ENCODE assay signal across 8 mouse cellular contexts in the genomic region with DNA sequence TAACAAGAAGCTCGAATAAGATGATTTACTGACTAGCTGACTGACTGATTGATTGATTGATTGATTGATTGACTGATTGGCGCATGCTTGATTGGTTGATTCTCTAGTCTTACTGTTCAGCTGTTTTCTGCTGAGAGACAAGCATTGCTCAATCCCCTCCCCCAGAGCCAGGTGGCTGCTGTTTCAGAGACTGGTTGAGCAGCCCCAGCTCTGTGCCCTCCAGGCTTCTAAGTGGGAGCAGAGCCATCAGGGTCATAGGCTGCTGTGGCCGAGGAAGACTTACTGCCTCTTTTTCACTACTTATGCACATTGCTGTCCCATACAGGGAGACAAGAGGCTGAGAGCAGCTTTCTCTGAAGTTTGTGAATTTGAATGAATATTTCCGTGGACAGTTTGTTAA. TPM values are rescaled to one million over a fixed set of nuclear protein-coding genes. Genes with fewer than 3 reads are reported as not detected.
DNase-seq lines count a peak whose midpoint lies in the region; ATAC-seq and TF ChIP-seq lines count a peak whose summit lies in the region.
"Had no signal": no experiment of that assay in that cellular context is flagged by ENCODE, and none has a peak within 500 bp of the region (broad histone marks: within the 10 kb centered on the region; RNA-seq: fewer than 3 reads in every experiment).

No protein-coding gene starts in this region.

- peaks cover 7% of the 10 kb centered on the region; the same call in 1 of the 2 replicates for H3K4me1 ChIP-seq in lung, embryonic 14.5 days (ENCODE audit: insufficient read depth)
- H3K4me1 ChIP-seq in cortical plate, adult 2 months (ENCODE audit: control insufficient read depth, insufficient read depth, low read length) = no peaks in the 10 kb centered on the region
- no peaks in the 10 kb centered on the region; the same call in none of the 2 replicates for H3K4me1 ChIP-seq in hindbrain, embryonic 11.5 days (replicated peaks; ENCODE audit: control insufficient read depth, insufficient read depth, low read length)

- intact Hi-C loops in left cerebral cortex, postnatal 10 days (cut with DNase I) = loop anchor here (5.0 kb wide), 1 partner anchor 343 kb away; no protein-coding TSS in a partner anchor

- no peaks in the 10 kb centered on the region for H3K9me3 ChIP-seq in lung, embryonic 14.5 days (ENCODE audit: low read depth, low read length)
- H3K9me3 ChIP-seq in hindbrain, embryonic 11.5 days (ENCODE audit: control insufficient read depth, low read length) = no peaks in the 10 kb centered on the region

- peak; percentile 17 for DNase-seq in lung, embryonic 14.5 days
- no peak for DNase-seq in lung, postnatal 10 days
- peak; percentile 37 for DNase-seq in hindbrain, embryonic 11.5 days (ENCODE audit: low spot score)
- peak; percentile 34 for DNase-seq in neural tube, embryonic 10.5 days (ENCODE audit: extremely low spot score, low spot score)
- no peak for DNase-seq in spleen, postnatal 4 days (ENCODE audit: low spot score in 2 of 2)
- no peak for DNase-seq in left cerebral cortex, postnatal 10 days (ENCODE audit: extremely low spot score in 1 of 2, low spot score in 2 of 2)

- H3K4me2 ChIP-seq in lung, embryonic 14.5 days = peak overlapping the region; percentile 92
- no peak overlapping the region for H3K4me2 ChIP-seq in hindbrain, embryonic 11.5 days (replicated peaks; ENCODE audit: low read depth, low read length)

- no peaks in the 10 kb centered on the region for H3K36me3 ChIP-seq in lung, embryonic 14.5 days (ENCODE audit: insufficient read depth)
- H3K36me3 ChIP-seq in hindbrain, embryonic 11.5 days (ENCODE audit: control insufficient read depth, insufficient read depth, low read length) = no peaks in the 10 kb centered on the region

- TF ChIP-seq POLR2A in cortical plate, adult 2 months (IDR thresholded peaks at IDR 0.05; ENCODE audit: extremely low read depth, insufficient read depth, low read length) = no peak

- no peak overlapping the region for H3K27ac ChIP-seq in lung, embryonic 14.5 days (ENCODE audit: low read depth)
- H3K27ac ChIP-seq in cortical plate, adult 2 months (ENCODE audit: insufficient read depth, low read length) = no peak overlapping the region
- H3K27ac ChIP-seq in hindbrain, embryonic 11.5 days (ENCODE audit: low read depth, low read length) = no peak overlapping the region
- H3K27ac ChIP-seq: liver, embryonic 14.5 days had no signal

- H3K9ac ChIP-seq in lung, embryonic 14.5 days = no peak overlapping the region
- H3K9ac ChIP-seq in hindbrain, embryonic 11.5 days (ENCODE audit: low read depth, low read length) = no peak overlapping the region
- H3K9ac ChIP-seq: liver, embryonic 14.5 days had no signal

- no peak for TF ChIP-seq CTCF in lung, embryonic 14.5 days (IDR thresholded peaks at IDR 0.05; ENCODE audit: low read depth)
- TF ChIP-seq CTCF in cortical plate, adult 2 months (IDR thresholded peaks at IDR 0.05; ENCODE audit: extremely low read depth, insufficient read depth, low read length) = no peak

- H3K27me3 ChIP-seq in lung, embryonic 14.5 days (ENCODE audit: insufficient read depth, low read length) = peaks cover 12% of the 10 kb centered on the region; the same call in 1 of the 2 replicates
- H3K27me3 ChIP-seq in hindbrain, embryonic 11.5 days (ENCODE audit: control insufficient read depth, insufficient read depth, low read length) = peaks cover 13% of the 10 kb centered on the region; the same call in 1 of the 2 replicates

- 36% methylated on average over 4 of the region's 4 CpGs for WGBS in lung, embryonic 14.5 days
- 42% methylated on average over 4 of the region's 4 CpGs for WGBS in hindbrain, embryonic 11.5 days

- H3K4me3 ChIP-seq in lung, embryonic 14.5 days (ENCODE audit: low read depth, low read length) = no peak overlapping the region; the same call in 1 of the 2 replicates
- H3K4me3 ChIP-seq in cortical plate, adult 2 months (ENCODE audit: insufficient read depth, low read length) = peak overlapping the region; percentile 76; the same call in 1 of the 2 replicates
- H3K4me3 ChIP-seq in hindbrain, embryonic 11.5 days (ENCODE audit: low read depth, low read length) = no peak overlapping the region

- ATAC-seq in lung, embryonic 14.5 days (ENCODE audit: insufficient read depth) = no peak
- no peak for ATAC-seq in hindbrain, embryonic 11.5 days (ENCODE audit: low FRiP score)

RNA-seq across cellular contexts. Expression of gene Parm1, which starts 2.1 kb away (rescaled TPM):
- polyA plus RNA-seq in lung, embryonic 14.5 days (2014; fragmentation: Nextera tagmentation; extraction: Ambion mirVana) = 7.3 and 8.4 TPM in 2 replicates
- 19.8 and 21.2 TPM in 2 replicates for polyA plus RNA-seq in cortical plate, adult 2 months (2012; rRNA removed)
- polyA plus RNA-seq in hindbrain, embryonic 11.5 days (2014; fragmentation: Nextera tagmentation; extraction: Ambion mirVana) = 11.4 and 11.8 TPM in 2 replicates
- total RNA-seq in left cerebral cortex, postnatal 10 days (2021) = 10 to 100 TPM; 29.6 to 33.1 TPM

Comparison
In these comparisons a context has a peak if more than half of its experiments do, and no peak if none do; other contexts are left out.
1. DNase-seq: peak in lung, embryonic 14.5 days (single experiment), hindbrain, embryonic 11.5 days (single experiment) and neural tube, embryonic 10.5 days (single experiment); none in lung, postnatal 10 days (single experiment), spleen, postnatal 4 days (0 of 2) and left cerebral cortex, postnatal 10 days (0 of 2).